Mouse (Mus musculus) lung, adult 2 months (tissue): Measurements from ENCODE around the gene Gpt2.

Experiments
- CTCF ChIP-seq: fragments of 200-500 bp; IDR thresholded peaks from 2 replicates; pipeline ENCODE4 v1.5.1; 2011; ENCODE audit warnings: mild to moderate bottlenecking, low read length, control low read depth; ENCODE audit not compliant: insufficient read depth
- POLR2A ChIP-seq: fragments of 200-500 bp; IDR thresholded peaks from 2 replicates; pipeline ENCODE4 v1.6.1; 2011; ENCODE audit warnings: low read depth, mild to moderate bottlenecking, control low read depth, low read length, borderline replicate concordance; ENCODE audit errors: extremely low read depth

- TF ChIP-seq CTCF (no peak), POLR2A (no peak)
Observed at GRCm38 (mm10) chr8:85504704-85505103, 12.3 kb downstream of the Gpt2 start.
